Mouse (Mus musculus): Measurements from ENCODE around the gene Nckap5. TPM values are rescaled to one million over a fixed set of nuclear protein-coding genes. Genes with fewer than 3 reads are reported as not detected.

Nckap5 gene
- polyA plus RNA-seq, 1 experiment from 2014 or later = 17.7 TPM

DNA sequence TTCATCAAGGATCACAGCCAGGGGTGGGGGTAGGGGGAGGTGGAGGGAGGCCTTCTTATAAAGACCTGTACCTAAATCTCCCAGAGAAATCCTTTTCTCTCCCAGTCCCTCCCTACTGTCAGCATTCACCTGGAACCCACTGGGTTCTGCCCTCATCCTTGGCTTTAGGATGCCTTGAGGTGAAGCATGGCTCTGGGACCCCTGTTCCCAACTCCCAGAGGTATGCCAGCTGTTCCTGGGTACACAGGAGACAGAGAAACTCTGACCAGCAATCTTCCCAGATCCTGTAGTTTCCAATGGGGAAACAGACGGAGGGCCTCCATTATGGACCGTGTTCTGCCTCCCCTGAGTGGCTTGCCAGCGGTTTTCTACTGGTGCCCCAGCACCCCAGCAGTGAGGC is 909.9 kb downstream of the Nckap5 start:
- H3K9me3 ChIP-seq = no peaks in the 10 kb centered on the region
- no peak overlapping the region for H3K4me2 ChIP-seq (replicated peaks)
- 0 out of 2 replicates have a peak, but pooled peaks cover under 1% of the 10 kb centered on the region for H3K27me3 ChIP-seq
- ATAC-seq = no peak
- no peak overlapping the region for H3K9ac ChIP-seq (replicated peaks)
- H3K4me3 ChIP-seq (replicated peaks) = no peak overlapping the region
- H3K27ac ChIP-seq = no peak overlapping the region
- H3K36me3 ChIP-seq = 0 out of 2 replicates have a peak, but pooled peaks cover 2% of the 10 kb centered on the region
- no peaks in the 10 kb centered on the region for H3K4me1 ChIP-seq (replicated peaks)
- 92% methylated on average over 3 of the region's 3 CpGs for WGBS

DNA sequence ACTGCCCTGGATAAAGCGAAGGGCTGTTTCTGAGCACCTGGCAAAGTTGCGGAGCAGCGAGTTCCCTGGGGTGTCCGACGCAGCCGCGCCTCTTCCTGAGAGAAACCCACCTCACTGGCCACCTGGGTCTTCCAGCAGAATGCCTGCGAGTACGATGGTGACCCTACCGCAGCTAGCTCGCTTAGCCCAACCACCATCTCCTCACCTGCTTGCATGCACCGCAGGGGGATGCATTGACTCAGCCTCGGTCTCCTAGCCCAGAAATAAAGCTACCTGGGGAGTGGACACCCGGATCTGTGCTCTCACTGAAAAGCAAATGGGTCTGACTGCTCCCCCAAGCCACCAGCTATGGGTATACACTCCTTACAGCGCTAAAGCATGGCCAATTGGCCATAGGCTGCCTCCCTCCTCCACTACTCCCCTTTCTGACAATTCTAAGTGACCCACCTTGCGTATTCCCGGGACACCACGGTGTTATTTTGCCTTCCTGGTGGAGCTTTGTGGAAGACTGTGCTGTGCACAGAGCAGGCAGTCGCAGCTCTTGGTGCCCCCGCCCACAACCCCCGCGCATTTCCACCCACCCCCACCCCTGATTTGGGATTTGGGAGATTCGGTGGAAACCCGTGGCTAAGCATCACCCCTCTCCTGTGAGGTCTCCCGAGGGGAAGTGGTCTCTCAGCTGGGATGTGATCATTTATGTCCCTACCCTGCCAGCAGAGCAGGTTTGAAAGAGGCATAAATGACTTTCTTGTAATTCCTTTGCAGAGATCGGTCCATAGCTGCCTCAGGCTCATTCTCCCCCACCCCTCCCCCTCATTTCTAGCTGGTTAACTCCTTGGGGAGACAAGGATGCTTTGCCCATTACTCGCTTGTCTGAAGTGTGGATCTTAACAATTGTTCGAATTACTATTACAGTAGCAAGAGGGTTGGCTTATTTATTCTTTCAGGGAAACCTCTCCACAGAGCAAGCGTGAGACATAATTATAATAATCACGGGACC is 917.7 kb downstream of the Nckap5 start, which contains the start of gene Lypd1:
Gene Lypd1 (minus strand): TSS at position 501 of the 1,000 bp plus-strand sequence.
- H3K9me3 ChIP-seq = no peaks in the 10 kb centered on the region
- peaks cover 32% of the 10 kb centered on the region for H3K4me1 ChIP-seq (replicated peaks)
- H3K9ac ChIP-seq (replicated peaks) = peak within 1 kb of the TSS; percentile 72
- 3% methylated on average over 30 of the region's 30 CpGs for WGBS
- H3K4me2 ChIP-seq (replicated peaks) = peak within 1 kb of the TSS; percentile 90
- peaks cover 29% of the 10 kb centered on the region for H3K27me3 ChIP-seq
- H3K4me3 ChIP-seq (replicated peaks) = peak within 1 kb of the TSS; percentile 55
- H3K36me3 ChIP-seq = no peaks in the 10 kb centered on the region
- no peak within 1 kb of the TSS for H3K27ac ChIP-seq
- peak; percentile 29 for ATAC-seq

DNA sequence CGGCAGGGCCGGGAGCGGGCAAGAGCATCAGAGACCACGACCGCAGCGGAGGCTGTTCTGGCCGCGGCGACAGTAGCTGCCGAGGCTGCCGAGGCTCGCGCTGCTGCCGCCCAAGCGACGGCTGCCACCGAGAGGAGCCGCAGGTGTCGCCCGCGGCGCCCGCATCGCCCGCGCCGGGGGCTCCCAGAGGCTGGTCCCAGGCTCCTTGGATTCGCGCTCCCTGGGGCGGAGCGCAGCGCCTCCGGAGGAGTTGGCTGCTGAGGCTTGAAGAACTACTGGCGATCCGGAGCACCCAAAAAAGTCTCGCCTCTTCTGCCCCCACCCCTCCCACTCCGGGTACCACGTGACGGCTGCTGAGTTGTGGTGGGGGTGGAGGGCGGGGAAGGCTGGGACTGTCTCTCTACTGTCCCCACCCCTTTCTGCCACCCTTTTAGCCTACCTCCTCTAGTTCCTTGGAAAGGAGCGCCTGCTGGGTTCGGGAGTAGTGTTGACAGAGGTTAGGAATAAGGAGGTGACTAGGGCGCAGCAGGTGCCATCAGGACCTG is 918.6 kb downstream of the Nckap5 start:
- under 1% methylated on average over 42 of the region's 43 CpGs for WGBS
- peak; percentile 70 for ATAC-seq
- peak overlapping the region; percentile 55 for H3K4me3 ChIP-seq (replicated peaks)

DNA sequence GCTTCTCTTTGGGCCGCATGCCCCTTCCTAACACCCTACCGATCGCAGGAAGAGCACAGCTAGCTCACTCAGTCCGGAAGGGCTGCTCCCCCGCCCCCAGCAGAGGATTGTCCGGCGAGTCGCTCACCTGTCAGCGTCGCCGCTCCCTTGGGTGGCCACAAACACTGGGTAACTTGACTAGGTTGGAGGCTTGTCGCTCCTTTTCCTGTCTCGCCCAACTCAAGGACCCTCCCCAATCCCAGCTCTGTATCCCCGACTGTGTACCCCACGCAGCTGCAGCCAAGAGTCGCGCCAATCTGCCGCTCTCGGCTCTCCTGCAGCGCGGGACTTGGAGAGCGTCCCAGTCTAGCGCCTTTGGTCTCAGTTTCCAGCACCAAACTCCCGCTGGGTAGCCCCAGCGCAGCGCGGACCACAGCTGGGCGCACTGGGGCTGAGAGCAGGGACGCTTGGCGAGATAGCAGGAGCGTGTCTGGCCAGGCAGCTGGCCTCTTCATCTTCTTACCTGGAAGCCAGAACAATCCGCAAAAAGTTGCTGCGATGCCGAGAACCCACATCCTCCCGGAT is 919.2 kb downstream of the Nckap5 start:
- peaks cover 32% of the 10 kb centered on the region for H3K4me1 ChIP-seq (replicated peaks)
- under 1% methylated on average over 35 of the region's 35 CpGs for WGBS
- H3K9me3 ChIP-seq = no peaks in the 10 kb centered on the region
- ATAC-seq = peak; percentile 77
- peak overlapping the region; percentile 72 for H3K9ac ChIP-seq (replicated peaks)
- H3K4me3 ChIP-seq (replicated peaks) = peak overlapping the region; percentile 55
- H3K27me3 ChIP-seq = peaks cover 29% of the 10 kb centered on the region
- H3K4me2 ChIP-seq (replicated peaks) = peak overlapping the region; percentile 90
- H3K27ac ChIP-seq = 0 out of 2 replicates have a peak overlapping the region, but pooled peaks have one; percentile 26
- H3K36me3 ChIP-seq = no peaks in the 10 kb centered on the region

More for the DNA sequence above, 918.6 kb downstream of the Nckap5 start:
- Histone ChIP-seq H3K9me3 (no peaks in the 10 kb centered on the region), H3K27me3 (peaks cover 29% of the 10 kb centered on the region), H3K9ac (replicated peaks) (peak overlapping the region; percentile 72), H3K36me3 (no peaks in the 10 kb centered on the region), H3K4me1 (replicated peaks) (peaks cover 32% of the 10 kb centered on the region), H3K4me2 (replicated peaks) (peak overlapping the region; percentile 90), H3K27ac (0 out of 2 replicates have a peak overlapping the region, but pooled peaks have one; percentile 26)

DNA sequence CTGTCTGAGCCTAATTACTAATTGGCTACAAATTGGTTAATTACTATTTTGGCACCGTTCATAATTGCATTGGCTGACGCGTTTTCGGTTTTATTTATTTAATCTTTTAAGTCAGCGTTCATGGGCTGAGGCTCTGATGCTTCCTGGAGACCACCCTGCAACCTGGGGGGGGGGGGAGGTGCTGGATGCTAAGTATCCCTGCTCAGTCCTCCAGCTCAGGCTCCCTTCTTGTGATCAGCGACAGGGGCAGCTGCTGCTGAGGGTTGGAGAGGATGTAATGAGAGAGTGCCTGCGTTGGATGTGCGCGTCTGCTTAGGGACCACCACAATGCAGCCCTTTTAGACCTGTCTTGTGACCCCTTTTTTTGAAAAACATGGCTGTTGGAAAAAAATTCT is 919.7 kb downstream of the Nckap5 start:
- 4% methylated on average over 9 of the region's 9 CpGs for WGBS
- ATAC-seq = peak; percentile 51
- peak overlapping the region; percentile 72 for H3K9ac ChIP-seq (replicated peaks)
- H3K27ac ChIP-seq = no peak overlapping the region
- H3K9me3 ChIP-seq = no peaks in the 10 kb centered on the region
- H3K36me3 ChIP-seq = no peaks in the 10 kb centered on the region
- peak overlapping the region; percentile 90 for H3K4me2 ChIP-seq (replicated peaks)
- peaks cover 32% of the 10 kb centered on the region for H3K4me1 ChIP-seq (replicated peaks)
- H3K27me3 ChIP-seq = peaks cover 29% of the 10 kb centered on the region
- peak overlapping the region; percentile 55 for H3K4me3 ChIP-seq (replicated peaks)

DNA sequence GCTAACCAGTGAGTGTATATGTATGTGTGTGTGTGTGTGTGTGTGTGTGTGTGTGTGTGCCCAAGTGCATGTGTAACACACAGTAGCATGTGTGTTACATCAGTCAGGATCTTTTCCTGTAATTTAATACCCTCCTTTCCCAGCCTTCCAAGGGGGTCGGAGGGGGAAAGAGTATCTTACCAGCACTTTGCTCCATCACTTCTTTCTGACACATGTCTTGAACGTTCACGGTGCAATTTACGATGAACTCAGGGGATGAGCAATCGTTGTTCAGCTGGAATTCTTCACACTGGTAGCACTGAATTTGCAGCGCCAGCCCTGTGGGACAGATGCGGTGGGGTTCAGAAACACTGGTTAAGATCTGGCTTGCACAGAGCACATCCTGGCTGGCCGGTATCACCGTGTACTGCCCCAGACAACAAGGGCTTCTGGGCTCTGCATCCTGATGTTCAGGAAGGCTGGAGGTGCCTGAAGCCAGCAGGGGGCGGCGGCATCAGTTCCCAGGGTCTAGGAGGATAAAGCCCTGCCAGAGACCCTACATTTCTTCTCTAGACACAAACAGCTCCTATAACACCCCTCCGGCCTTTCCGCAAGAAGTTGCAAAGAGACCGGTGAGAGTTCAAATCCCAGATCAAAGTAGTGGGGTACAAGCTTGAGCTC is 920.3 kb downstream of the Nckap5 start:
- Histone ChIP-seq H3K4me1 (replicated peaks) (peaks cover 32% of the 10 kb centered on the region), H3K9ac (replicated peaks) (peak overlapping the region; percentile 72; the same call in 1 of the 2 replicates), H3K9me3 (no peaks in the 10 kb centered on the region), H3K36me3 (no peaks in the 10 kb centered on the region), H3K27ac (no peak overlapping the region), H3K4me3 (replicated peaks) (peak overlapping the region; percentile 55), H3K27me3 (peaks cover 26% of the 10 kb centered on the region), H3K4me2 (replicated peaks) (peak overlapping the region; percentile 90)
- ATAC-seq = peak; percentile 63
- WGBS = 15% methylated on average over 14 of the region's 14 CpGs

DNA sequence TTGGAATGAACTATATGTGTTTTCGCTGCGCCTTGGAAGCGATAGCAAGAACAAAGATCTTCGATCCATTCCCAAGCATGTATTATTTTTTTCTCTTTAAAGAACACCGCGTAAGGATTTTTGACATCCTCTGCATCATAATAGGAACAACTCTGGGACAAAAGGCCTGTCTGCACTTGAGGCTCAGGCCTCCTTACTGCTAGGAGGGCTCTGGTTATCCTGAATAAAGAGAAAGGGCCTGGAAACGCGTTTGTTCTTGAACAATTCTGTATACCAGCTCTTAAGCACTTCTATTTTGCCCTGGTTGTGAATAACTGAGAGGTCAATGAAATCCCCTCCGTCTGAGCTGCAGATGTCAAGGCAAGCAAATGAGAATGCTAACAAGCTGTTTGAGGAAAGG is 937.4 kb downstream of the Nckap5 start:
- H3K4me1 ChIP-seq (replicated peaks) = peaks cover 10% of the 10 kb centered on the region
- no peak overlapping the region for H3K4me3 ChIP-seq (replicated peaks)
- no peaks in the 10 kb centered on the region for H3K9me3 ChIP-seq
- H3K27ac ChIP-seq = peak overlapping the region; percentile 35; the same call in 1 of the 2 replicates
- H3K4me2 ChIP-seq (replicated peaks) = no peak overlapping the region
- H3K27me3 ChIP-seq = no peaks in the 10 kb centered on the region
- H3K36me3 ChIP-seq = no peaks in the 10 kb centered on the region
- ATAC-seq = peak; percentile 62
- H3K9ac ChIP-seq (replicated peaks) = no peak overlapping the region
- 21% methylated on average over 9 of the region's 9 CpGs for WGBS

DNA sequence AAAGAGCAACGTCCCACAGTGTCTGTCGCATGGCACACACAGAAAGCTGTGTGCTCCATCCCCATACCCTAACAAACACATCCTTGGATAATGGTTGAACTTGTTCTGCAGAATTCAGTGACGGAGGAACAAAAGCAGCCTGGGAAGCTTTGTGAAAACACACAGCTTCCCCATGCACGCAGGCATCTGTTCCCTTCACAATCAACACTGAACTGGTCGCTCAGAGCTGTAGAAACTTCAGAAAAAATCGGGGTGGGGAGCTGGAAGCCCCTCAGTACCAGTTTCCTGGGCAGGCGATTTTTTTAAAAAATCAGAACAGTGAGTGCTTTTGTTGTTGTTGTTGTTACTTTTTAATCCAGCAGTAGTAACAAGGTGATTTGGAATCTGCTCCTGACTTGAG is 960.5 kb downstream of the Nckap5 start:
- Histone ChIP-seq H3K27me3 (no peaks in the 10 kb centered on the region), H3K9me3 (no peaks in the 10 kb centered on the region), H3K27ac (no peak overlapping the region), H3K36me3 (no peaks in the 10 kb centered on the region), H3K4me3 (replicated peaks) (no peak overlapping the region), H3K9ac (replicated peaks) (no peak overlapping the region), H3K4me2 (replicated peaks) (no peak overlapping the region), H3K4me1 (replicated peaks) (peaks cover 15% of the 10 kb centered on the region)
- ATAC-seq = no peak; the same call in 1 of the 2 replicates
- 18% methylated on average over 7 of the region's 7 CpGs for WGBS
